Mouse (Mus musculus): ENCODE results near the gene Gm20388. TPM values are rescaled to one million over a fixed set of nuclear protein-coding genes. Genes with fewer than 3 reads are reported as not detected.

Gm20388 gene
- total RNA-seq, 2 experiments from 2014 or later, result 10.7 TPM; not detected in 1

DNA sequence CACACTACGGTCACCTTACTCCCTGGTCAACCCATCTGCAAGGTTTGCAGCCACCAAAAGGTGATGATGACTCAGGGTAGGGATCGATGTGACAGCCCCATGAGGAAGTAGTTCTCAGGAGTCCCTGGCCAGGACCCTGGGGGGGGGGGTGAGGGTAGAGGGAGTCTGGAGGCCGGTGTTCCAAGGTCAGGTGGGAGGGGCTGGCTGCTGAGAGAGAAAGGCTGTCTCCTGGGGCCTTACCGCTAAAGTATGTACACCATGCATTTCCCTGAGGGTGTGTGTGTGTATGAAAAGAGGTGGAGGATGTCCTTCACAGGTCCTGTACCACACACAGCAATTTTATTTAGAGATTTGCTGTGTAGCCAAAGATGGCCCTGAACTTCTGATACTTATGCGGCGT is 2742.0 kb downstream of the Gm20388 start:
- no peak for DNase-seq (ENCODE audit: low spot score in 2 of 2)

DNA sequence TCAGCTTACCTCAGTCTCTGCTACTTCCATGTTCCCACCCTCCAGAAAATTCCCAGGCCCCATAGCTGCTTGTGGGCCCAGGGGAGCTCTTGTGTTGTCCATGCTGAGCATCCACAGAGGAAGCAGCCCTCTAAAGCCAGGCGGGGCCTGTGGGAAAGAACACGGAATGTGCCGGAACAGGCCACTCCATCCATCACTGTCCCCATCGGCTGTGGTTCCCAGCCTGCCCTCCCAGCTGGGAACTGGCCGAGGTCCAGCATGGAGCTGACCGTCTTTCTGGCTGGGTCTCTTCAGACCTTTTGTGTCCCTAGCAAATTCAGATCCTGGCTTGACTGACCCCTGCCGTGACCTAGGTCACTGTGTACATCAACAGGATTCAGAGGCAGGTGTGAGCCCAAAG is 2744.1 kb downstream of the Gm20388 start:
- no peak for DNase-seq (ENCODE audit: low spot score in 2 of 2)

DNA sequence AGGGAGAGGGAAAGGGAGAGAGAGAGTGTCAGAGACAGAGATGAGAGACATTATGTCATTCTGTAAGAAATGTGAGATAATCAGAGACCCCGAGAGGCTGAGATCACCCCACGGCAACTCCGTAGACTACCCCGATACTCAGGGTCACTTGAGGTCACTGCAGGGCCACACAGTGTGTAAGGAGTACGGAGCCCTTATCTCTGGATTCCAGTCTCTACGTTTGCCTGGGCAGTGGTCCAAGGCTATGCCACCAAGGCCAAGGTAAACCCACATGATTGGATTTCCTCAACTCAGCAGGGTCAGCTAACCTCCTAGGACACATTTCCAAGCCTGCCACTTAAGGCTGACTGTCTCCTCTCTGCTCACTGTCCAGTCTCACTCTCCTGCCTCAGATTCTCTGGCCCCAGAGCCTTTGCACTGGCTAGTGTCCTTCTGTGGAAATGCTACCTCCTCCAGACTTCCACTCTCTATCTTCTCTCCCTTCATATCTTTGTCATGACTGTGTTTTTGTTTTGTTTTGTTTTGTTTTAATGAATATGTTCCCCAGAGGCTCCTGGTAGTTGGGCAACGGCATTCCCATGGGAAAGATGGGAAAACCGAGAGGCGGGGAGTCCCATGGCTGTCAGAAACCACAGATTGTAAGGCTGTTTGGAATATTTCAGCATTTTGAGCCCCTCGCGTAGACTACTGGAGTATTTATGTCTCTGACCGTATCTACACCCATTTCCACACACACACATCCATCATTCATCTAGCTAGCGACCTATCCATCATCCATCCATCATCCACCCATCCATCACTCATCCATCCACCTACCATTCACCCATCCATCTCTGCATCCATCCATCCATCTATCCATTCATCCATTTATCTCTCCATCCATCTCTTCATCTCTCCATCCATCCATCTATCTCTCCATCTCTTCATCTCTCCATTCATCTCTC is 2745.7 kb downstream of the Gm20388 start:
- no peak for DNase-seq (ENCODE audit: low spot score in 2 of 2)

DNA sequence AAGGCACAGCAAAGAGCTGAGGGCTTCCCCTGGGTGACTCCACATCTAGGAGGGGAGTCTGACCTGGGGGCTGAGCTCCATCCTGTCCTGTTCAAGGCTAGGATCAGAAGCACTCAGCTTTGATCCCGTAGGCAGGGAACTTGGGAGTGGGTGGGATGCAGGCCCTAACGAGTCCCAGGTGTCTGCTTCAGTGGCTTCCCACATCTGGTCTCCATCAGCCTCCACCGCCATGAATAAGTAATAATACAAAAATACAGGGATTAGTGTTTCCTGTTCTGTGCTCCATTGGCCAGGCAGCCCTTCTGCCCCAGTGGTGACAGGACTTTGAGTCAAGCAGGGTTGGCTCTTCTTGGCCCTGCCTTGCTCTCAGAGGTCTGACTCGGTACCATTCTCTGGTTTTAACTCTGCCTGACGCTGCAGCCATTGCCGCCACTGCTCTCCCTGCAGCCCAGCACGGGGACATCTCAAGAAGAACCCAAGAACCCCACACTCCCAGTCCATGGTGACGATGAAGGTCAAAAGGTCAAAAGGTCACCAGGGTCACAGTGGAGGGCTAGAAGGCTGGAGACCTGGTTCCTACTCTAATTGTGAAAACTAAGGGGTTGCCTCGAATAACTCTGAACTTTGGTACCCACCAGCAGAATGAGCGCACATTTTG is 2747.6 kb downstream of the Gm20388 start:
- no peak for DNase-seq (ENCODE audit: low spot score in 2 of 2)

DNA sequence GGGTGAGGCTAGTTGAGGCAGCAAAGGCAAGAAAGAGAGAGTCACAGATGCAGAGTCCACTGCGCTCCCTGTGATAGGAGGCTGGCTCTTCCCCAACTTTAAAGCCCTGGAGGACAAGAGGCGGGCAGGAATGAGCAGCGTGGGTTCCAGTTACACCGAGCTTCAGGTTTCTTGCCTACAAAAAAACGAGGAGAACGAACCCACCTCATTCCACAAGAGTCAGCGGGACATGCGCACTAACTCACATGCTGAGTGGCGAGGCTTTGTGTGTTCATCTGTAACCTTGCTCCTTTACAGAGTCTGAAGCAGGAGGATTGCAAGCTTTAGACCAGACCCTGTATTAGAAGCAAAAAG is 2748.1 kb downstream of the Gm20388 start:
- no peak for DNase-seq (ENCODE audit: low spot score in 2 of 2)

DNA sequence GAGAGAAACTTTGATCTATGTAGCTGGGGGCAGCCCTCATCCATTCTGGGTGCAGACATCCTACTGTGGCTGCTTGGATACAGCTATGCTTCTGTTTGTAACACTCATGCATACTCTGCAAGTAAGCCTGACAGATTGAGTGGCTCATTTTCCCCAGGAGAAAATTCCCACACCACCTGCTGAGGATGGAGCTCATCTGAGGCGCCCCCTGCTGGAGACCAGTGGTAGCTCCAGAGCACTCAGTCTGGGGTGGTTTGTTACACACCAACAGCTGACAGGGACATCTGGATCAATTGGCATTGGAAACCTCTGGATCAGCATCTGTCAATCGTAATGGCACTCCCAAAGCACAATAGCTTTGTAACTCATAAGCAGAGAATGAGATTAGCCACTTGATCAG is 2749.4 kb downstream of the Gm20388 start:
- peak in 1 of 2 experiments; percentile 57 for DNase-seq (ENCODE audit: low spot score in 2 of 2)

DNA sequence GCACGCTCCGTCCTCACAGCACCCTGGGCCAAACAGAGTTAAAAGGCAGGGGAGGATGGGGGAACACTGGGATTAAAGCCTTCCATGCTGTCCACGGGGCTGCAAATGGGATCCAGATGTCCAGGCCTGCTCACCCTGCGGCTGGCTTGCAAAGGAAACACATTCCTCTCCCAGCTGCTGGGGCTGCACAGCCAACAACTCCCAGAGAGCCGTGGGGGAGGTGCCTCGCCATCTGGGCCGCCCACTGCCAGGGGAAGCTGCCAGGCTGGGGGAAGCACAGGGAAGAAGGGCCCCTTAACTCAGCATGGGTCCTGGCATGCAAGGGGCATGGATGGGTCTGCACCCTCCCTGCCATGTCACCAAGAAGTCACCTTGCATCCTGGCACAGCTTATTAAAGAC is 2750.5 kb downstream of the Gm20388 start:
- peak; percentile 74 to 83 for DNase-seq (ENCODE audit: low spot score in 2 of 2)

DNA sequence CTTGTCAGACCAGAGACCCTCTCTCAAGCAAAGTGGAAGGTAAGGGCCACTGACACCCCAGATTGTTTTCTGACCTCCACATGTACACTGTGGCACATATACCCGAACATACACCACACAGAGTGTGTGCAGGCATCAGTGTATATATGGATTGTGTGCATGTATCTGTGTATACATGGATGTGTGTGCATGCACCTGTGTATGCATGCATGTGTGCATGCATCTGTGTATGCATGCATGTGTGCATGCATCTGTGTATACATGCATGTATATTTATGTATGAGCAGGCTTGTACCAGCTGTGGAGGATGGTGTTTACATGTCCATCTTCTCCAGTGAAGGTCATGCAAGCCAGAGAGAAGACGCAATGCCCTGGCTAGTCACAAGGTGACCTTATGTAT is 2751.3 kb downstream of the Gm20388 start:
- no peak for DNase-seq (ENCODE audit: low spot score in 2 of 2)

DNA sequence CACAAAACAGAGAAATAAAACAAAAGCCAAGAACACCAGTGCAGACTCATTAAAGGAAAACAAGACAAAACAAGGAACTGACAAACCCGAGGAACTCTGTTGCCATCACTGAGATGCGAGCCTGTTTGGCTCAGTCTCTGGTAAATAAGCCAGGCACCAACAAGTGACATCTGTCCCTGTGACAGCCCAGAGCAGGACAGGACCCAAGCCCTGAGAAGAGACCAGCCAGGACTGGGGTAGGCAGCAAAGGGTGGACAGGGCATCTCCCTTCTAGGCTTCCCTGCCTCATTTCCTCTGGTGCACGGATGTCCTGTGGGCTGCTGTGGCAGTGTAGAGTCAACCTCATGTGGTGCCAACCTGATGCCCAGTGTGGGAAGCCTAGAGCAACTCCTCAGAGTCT is 2752.5 kb downstream of the Gm20388 start:
- no peak for DNase-seq (ENCODE audit: low spot score in 2 of 2)

DNA sequence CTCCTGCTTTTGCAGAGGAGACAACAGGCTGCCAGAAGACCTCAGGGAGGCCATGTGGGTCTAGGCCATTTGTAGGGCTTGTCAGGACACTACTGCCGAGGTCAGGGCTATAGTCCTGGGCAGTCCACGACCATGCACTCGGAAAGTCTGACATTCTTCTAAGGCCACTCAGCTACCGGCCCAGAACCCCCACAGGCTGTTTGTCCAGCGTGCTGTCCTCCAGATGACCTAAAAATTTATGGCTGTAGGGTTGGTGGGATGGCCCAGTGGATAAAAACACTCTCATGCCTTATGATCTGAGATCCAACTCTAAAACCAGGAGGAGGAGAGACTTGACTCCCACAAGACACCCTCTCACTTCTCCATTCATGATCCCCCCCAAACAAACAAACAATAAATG is 2753.0 kb downstream of the Gm20388 start:
- no peak for DNase-seq (ENCODE audit: low spot score in 2 of 2)

DNA sequence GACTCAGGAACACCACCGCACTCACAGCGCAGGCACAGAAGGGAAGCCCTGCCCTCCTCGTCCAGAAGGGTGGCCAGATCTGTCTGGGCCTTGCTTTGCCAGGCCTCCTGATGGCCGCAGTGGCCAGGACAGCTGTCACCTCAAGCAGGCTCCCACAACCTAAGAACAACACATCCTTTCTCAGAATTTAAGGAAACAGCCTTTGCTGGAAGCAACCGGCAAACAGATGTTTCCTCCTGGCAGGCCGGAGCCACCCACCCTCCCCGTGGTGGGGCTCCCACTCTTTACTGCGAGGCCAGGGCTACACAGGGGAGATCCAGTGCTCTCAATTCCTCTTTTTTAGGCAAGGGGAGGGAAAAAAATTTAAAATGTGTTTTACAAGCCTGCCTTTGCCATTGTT is 2754.6 kb downstream of the Gm20388 start:
- no peak for DNase-seq (ENCODE audit: low spot score in 2 of 2)

DNA sequence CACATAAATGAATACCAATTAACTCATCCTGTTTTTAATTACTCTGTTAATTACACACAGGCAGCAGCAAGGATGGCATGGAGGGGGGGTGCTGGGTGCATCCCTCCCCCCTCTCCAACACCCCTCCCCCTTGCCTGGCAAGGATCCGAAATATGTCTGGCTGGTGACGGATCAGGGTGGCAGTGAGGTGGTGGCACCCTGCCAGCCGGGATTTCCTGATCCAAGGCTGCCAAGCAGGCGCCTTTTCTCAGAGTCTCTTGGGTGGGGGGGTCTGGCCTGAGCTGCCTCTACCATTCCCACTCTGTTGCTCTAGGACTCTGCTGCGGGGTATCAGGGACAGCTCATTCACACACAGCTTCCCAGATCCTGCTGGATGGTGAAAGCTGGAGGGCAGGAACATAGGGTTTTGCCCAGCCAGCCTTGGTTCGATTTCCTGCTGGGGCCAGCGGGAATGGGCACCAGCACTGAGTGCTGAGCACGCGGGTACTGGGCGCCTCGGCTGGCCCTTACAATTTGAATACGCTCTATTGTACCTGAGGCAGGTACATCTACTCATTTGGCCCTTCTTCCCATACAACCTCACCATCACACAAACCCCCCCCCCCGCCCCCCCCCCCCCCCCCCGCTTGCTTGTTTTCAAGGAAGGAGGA is 2755.2 kb downstream of the Gm20388 start:
- no peak for DNase-seq (ENCODE audit: low spot score in 2 of 2)

DNA sequence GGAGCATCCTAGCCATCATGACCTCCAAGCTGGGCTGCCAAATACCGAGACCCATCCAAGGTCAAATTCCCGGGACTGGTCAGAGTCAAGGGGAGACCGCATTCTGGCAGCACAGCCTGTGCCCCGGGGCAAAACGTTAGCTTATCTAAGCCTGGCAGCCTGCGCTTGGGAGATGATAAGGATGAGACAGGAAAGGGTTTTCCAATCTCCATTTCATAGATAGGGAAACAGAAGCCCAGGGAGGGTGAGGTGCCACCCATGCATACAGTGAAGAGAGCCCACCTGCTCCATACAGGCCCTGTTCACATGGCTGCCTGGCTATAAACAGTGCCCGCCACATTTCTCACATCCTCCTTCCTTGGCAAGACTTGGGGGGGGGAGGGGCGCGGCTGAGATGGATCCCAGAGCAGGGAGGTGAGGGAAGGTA is 2755.7 kb downstream of the Gm20388 start:
- no peak for DNase-seq (ENCODE audit: low spot score in 2 of 2)

DNA sequence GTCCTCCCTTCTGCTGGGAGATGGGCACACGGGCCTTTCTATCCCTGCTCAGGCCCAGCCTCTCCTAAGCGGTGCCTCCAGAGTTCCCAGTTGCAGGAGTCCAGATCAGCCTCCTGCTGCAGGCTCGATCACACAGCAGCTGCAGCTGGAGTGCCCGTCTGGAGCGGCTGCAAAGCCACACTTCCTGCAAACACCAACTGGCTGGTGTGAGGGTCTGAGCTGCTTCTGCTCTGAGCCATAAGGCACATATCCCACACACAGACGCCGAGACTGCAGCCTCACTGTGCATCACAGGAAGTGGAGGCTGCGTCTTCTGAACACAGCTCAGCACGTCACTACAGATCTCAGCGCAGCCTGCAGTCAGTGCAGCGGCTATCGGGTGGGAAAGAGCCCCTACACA is 2756.2 kb downstream of the Gm20388 start:
- DNase-seq (ENCODE audit: low spot score in 2 of 2), result peak; percentile 60 to 78

DNA sequence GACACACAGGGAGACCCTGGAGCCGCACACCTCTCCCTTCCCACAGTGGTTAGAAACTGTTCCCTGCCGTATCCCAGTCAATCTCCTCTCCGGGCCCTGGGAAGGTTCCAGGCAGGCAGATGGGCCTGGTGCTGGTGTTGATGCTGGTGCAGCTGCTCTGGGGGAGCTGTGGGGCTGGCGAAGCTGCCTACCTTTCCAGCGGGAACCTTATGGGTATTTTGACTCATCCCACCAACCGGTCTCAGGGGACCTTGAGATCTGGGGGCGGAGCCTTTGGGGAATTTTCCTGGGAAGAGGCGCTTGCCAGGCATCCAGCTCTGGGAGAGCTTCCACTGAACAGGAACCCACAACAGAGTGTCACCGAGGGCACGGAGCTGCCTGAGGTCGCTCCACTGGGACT is 2757.2 kb downstream of the Gm20388 start:
- peak; percentile 47 to 56 for DNase-seq (ENCODE audit: low spot score in 2 of 2)

DNA sequence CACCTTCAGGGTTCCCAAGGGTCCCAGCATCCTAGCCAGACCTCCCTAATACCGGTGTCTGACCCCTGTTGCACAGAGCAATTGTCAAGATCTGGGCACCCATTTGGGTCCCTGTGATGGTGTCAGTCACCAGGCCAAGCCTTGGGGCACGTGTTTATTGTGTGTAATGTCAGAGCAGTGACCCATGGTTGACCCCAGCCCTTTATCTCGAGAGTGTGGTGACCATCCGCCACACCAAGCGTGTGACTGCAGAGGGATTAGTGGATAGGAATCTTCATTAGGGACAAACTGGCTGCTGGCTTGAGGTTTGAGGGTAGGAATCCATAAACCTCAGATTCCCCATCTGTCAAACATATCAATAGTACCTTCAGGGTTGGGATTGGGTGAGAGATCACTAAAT is 2758.7 kb downstream of the Gm20388 start:
- no peak for DNase-seq (ENCODE audit: low spot score in 2 of 2)

DNA sequence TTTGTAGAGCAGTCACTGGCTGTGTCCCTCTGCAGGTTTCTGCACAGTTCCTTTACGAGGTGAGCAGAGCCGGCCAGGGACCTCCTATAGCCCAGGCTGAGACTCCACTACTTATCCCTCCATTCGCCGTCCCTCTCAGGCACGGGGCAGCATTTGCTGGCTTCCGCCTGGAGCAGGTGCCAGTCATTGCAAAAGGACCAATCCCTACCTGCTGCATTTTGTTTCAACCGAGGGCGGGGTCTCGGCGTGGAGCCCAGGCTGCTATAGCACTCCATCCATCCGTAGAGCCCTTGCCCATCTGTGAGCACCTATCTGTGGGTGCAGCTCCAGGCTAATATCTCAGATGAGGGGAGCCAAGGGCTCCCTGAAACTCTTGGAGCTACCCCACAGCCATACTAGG is 2759.4 kb downstream of the Gm20388 start:
- DNase-seq (ENCODE audit: low spot score in 2 of 2), result no peak

DNA sequence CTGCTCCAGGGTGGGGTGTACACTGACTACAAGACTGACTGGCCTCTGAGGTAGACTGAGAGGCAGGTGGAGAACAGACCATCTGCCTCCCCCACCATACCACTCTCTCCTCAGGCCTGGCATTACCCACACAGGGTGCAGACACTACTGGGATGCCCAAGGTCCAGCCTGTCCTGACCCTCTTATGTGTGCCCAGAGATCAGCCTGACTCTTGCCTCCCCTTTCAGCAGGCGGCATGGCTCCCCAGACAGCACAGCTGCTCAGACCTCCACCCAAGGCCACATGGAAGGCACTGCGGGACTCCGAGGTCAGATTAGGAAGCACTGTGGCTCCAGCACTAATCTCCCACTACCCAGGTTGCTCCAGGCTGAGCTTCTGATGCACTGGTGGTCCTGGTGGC is 2760.1 kb downstream of the Gm20388 start:
- DNase-seq (ENCODE audit: low spot score in 2 of 2), result no peak

DNA sequence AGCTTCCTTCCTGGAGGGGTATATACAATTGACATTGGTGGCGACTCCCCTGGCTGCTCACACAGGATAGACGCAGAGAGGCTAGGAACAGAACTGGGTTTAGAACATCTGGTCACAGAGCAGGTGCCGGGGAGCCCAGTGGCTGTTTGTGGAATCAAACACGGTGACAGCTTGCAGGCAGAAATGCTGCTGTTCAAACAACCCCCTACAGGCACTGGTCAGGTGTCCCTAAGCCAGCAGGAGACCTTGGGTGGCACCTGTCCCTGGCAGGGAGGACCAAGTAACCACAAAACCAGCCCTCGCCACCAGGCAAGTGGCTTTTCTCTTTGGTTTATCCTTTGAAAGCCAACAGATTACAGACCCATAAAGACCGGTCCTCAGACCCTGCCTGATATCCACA is 2761.3 kb downstream of the Gm20388 start:
- DNase-seq (ENCODE audit: low spot score in 2 of 2), result no peak

DNA sequence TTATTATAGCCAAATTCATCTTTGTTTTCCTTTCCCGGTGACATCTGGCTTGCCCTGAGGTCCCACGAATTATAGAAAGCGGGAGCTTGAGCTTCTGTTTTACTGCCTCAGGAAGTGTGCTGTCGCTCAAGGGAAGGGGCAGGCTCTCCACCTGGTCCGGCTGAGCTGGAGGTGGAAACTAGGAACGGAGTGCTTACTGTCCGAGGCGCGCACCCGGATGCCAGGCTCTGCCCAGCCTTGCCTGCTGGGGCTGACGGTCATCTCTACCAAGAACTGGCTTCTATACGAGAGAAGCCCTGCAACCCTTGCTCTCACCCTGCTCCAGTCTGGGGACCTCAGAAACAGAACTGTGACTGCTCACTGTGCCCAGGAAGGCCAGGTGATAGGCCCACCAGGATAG is 2763.3 kb downstream of the Gm20388 start:
- DNase-seq (ENCODE audit: low spot score in 2 of 2), result no peak

DNA sequence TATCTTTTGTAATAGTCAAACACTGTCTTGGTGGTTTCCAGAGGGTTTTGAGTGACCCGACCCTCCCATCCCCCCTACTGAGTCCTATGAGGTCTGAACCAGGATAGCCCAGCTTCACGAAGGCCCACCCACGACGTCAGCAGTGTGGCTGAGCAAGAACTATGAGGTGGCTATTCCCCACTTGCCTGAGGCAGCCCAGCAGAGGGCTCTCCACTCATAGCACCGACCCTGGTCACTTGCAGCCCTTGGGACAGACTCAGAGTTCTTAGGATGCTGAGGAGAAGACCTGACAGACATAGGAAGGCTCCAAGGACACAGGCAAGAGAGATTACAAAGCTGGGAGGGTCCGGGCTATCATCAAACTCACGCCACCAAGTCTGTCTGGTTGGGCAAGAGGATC is 2764.4 kb downstream of the Gm20388 start:
- no peak for DNase-seq (ENCODE audit: low spot score in 2 of 2)

Data from layer of hippocampus, adult 18-20 months (tissue).